Mouse (Mus musculus): ENCODE measurements around the gene Ly6g6d.

GRCm38 (mm10) chr17:35083929-35084497 is 6.1 kb upstream of the Ly6g6d start:
- TF ChIP-seq POLR2A (IDR thresholded peaks at IDR 0.05; ENCODE audit: insufficient read depth, low read depth, low read length) (no peak), CTCF (IDR thresholded peaks at IDR 0.05; ENCODE audit: insufficient read depth, low read depth, low read length) (no peak)

Data from olfactory bulb, adult 2 months (tissue).